Mouse (Mus musculus): ENCODE data around the gene Gm10277.

DNA sequence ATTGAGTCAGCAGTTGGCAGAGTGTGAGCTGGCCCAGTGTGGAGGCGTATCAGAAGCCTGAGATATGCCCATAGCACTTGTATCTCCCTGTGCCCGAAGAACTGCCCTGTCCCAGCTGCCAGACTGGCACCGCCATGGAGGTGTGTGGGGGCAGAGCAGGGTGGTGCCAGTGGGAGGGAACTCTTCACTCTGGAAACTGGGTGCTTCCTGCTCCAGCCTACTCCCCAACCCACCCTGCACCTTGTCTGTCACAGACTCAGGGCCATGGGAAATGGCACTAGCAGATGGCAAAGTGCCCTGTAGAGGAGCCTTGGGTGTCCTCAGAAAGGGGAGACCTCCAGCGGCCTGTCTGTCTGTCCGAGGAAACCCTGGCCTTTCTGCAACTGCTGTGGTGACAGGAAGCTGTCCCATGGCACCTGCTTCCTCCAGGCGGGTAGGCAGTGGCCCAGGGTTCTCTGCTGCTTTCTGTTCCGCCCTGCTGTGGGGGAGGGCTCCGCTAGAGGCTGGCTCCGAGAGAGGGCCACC lies 14.9 kb upstream of the Gm10277 start:
- TF ChIP-seq EP300 (IDR thresholded peaks at IDR 0.05; ENCODE audit: low read length) (peak; percentile 51; the same call in 1 of the 2 replicates), PAX5 (IDR thresholded peaks at IDR 0.05; ENCODE audit: low read length) (no peak)

Measured in CH12.LX (cell line).